Mouse (Mus musculus) small intestine, adult 2 months (tissue): ENCODE measurements around the gene Mettl9.

Source experiments
- CTCF ChIP-seq: fragments of 200-500 bp; IDR thresholded peaks from 2 replicates; pipeline ENCODE4 v1.5.1; 2012; ENCODE audit warnings: low read depth, mild to moderate bottlenecking, control low read depth, inconsistent platforms, low read length, moderate library complexity, mixed read lengths; ENCODE audit not compliant: insufficient replicate concordance, insufficient read length; ENCODE audit errors: extremely low read depth
- POLR2A ChIP-seq: fragments of 200-500 bp; IDR thresholded peaks from 2 replicates; pipeline ENCODE4 v1.6.1; 2012; ENCODE audit warnings: low read depth, mild to moderate bottlenecking, control low read depth, inconsistent platforms, low read length, moderate library complexity

DNA sequence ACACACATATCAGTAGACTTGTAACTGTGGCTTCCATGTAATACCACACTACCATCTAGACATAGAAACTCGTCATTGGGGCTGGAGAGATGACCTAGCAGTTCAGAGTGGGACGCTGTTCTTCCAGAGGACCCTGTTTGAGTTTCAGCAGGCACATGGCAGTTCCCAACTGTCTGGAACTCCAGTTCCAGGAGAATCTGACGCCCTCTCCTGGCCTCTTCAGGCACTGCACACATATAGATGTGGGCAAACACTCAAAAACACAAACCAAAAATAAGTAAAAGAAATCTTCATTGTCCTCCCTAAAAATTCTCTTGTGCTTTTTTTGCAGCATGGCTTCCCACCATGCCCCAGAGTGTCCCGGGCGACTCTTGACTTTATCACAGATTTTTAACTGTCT is 54.5 kb downstream of the Mettl9 start:
- no peak for TF ChIP-seq POLR2A
- TF ChIP-seq CTCF: peak; percentile 30; the same call in 1 of the 2 replicates
